Mouse (Mus musculus): ENCODE measurements around the gene Mrgpra6.

- no peak for TF ChIP-seq ZNF384 (IDR thresholded peaks at IDR 0.05; ENCODE audit: low read depth, low read length)
- no peak for TF ChIP-seq HCFC1 (IDR thresholded peaks at IDR 0.05; ENCODE audit: borderline replicate concordance, insufficient read depth, low read length)
- no peak for TF ChIP-seq MAFK (IDR thresholded peaks at IDR 0.05; ENCODE audit: insufficient read depth, low read depth, low read length)
- no peak for TF ChIP-seq CHD2 (IDR thresholded peaks at IDR 0.05; ENCODE audit: low read depth, low read length)
- TF ChIP-seq ZC3H11A (IDR thresholded peaks at IDR 0.05; ENCODE audit: borderline replicate concordance, low read depth, low read length) = no peak
These were observed 49.3 kb downstream of the Mrgpra6 start for GRCm38 (mm10) chr7:47155396-47155795.
